Mouse (Mus musculus): Measurements from ENCODE around the gene Tas2r137.

Tas2r137 gene

GRCm38 (mm10) chr6:40490933-40491332 is at the start of gene Tas2r137:
Tas2r137 (plus strand) TSS chr6:40491233.
- no peak for DNase-seq (ENCODE audit: low spot score)

- no peak for DNase-seq (ENCODE audit: low spot score)
These were observed 49.8 kb upstream of the Tas2r137 start for GRCm38 (mm10) chr6:40441276-40441675.

GRCm38 (mm10) chr6:40441755-40442154 is 49.3 kb upstream of the Tas2r137 start:
- no peak for DNase-seq (ENCODE audit: low spot score)

GRCm38 (mm10) chr6:40443281-40443928 is 47.6 kb upstream of the Tas2r137 start:
- DNase-seq (ENCODE audit: low spot score) = no peak

GRCm38 (mm10) chr6:40448626-40449025 is 42.4 kb upstream of the Tas2r137 start:
- DNase-seq (ENCODE audit: low spot score) = no peak

GRCm38 (mm10) chr6:40454436-40455041 is 36.5 kb upstream of the Tas2r137 start:
- DNase-seq (ENCODE audit: low spot score) = no peak

GRCm38 (mm10) chr6:40465710-40466109 is 25.3 kb upstream of the Tas2r137 start:
- DNase-seq (ENCODE audit: low spot score) = no peak

GRCm38 (mm10) chr6:40470916-40471719 is 19.9 kb upstream of the Tas2r137 start, which contains the start of gene Ssbp1:
Ssbp1 (plus strand) TSS chr6:40471352.
- peak; percentile 88 for DNase-seq (ENCODE audit: low spot score)

GRCm38 (mm10) chr6:40471720-40472010 is 19.4 kb upstream of the Tas2r137 start:
- DNase-seq (ENCODE audit: low spot score) = no peak

GRCm38 (mm10) chr6:40476132-40476531 is 14.9 kb upstream of the Tas2r137 start:
- no peak for DNase-seq (ENCODE audit: low spot score)

- DNase-seq (ENCODE audit: low spot score) = no peak
These were observed 11.3 kb upstream of the Tas2r137 start for GRCm38 (mm10) chr6:40479705-40480104.

GRCm38 (mm10) chr6:40482318-40482717 is 8.7 kb upstream of the Tas2r137 start:
- DNase-seq (ENCODE audit: low spot score) = no peak

GRCm38 (mm10) chr6:40493229-40493628 is 2.2 kb downstream of the Tas2r137 start, which contains the start of gene Tas2r108:
Tas2r108 (plus strand) TSS chr6:40493529.
- DNase-seq (ENCODE audit: low spot score) = no peak

- DNase-seq (ENCODE audit: low spot score) = no peak
These were observed 28.4 kb downstream of the Tas2r137 start, which contains the start of gene Prss37 for GRCm38 (mm10) chr6:40519408-40519807. Prss37 (minus strand) TSS chr6:40519508.

Measured in ovary, adult 18-20 months (tissue).